Mouse (Mus musculus) olfactory bulb, adult 2 months (tissue): Measurements from ENCODE around the gene Med29.

Experiments
- CTCF ChIP-seq: fragments of 200-500 bp; IDR thresholded peaks from 2 replicates; pipeline ENCODE4 v1.5.1; 2012; ENCODE audit warnings: low read depth, mild to moderate bottlenecking, low read length, moderate library complexity; ENCODE audit not compliant: insufficient read depth
- POLR2A ChIP-seq: fragments of 200-500 bp; IDR thresholded peaks from 2 replicates; pipeline ENCODE4 v1.6.1; 2012; ENCODE audit warnings: mild to moderate bottlenecking, low read depth, low read length, moderate library complexity; ENCODE audit not compliant: insufficient read depth

DNA sequence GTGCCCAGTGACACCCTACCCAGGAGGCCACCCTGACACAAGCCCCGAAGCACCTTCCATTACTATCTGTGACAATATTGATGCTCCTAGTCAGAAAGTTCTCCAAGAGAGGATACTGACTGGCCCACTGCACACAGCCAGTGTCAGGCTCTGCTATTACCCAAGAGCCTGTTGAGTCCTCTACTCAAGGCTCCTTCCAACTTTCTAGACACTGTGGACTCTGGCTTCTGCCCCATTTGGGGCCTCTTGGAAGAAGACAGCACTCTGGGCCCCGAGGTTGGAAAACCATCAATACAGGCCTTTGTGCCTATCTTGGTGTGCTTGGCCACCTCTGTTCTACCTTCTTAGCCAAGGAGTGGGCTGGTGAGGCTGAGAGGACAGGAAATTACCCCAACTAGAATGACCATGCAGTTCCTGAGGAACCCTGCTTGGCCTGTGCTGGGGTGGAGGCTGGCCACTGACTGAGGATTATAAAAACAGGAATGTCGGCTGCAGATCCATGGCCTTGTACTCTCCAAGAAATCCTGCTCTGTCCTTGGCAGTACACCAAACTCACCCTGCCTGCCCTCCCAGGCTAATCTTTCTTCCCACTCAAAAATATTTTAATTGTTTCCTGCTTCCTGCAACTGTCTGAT lies 18.4 kb upstream of the Med29 start:
- TF ChIP-seq CTCF (no peak), POLR2A (no peak)
